Comparison of ENCODE assay signal across 8 mouse cellular contexts in genomic region chr1:171113873-171114299, GRCm38 (mm10). TPM values are rescaled to one million over a fixed set of nuclear protein-coding genes. Genes with fewer than 3 reads are reported as not detected.
DNase-seq lines count a peak whose midpoint lies in the region; ATAC-seq and TF ChIP-seq lines count a peak whose summit lies in the region.

Gene Cfap126, plus strand, starts transcription at chr1:171113918.

- peak within 1 kb of the TSS; percentile 65 for H3K4me2 ChIP-seq in intestine, postnatal 0 days (replicated peaks; ENCODE audit: low read depth)
- peak within 1 kb of the TSS; percentile 66 for H3K4me2 ChIP-seq in midbrain, embryonic 11.5 days

- H3K27me3 ChIP-seq in intestine, postnatal 0 days (replicated peaks; ENCODE audit: control insufficient read depth, insufficient read depth, low read length) = no peaks in the 10 kb centered on the region
- no peaks in the 10 kb centered on the region for H3K27me3 ChIP-seq in limb, embryonic 10.5 days (ENCODE audit: low read depth, poor library complexity, severe bottlenecking)
- no peaks in the 10 kb centered on the region for H3K27me3 ChIP-seq in midbrain, embryonic 11.5 days (ENCODE audit: control insufficient read depth, insufficient read depth, low read length)

- no peaks in the 10 kb centered on the region for H3K36me3 ChIP-seq in intestine, postnatal 0 days (ENCODE audit: control insufficient read depth, insufficient read depth)
- H3K36me3 ChIP-seq in limb, embryonic 10.5 days = no peaks in the 10 kb centered on the region
- no peaks in the 10 kb centered on the region for H3K36me3 ChIP-seq in midbrain, embryonic 11.5 days (ENCODE audit: control insufficient read depth, insufficient read depth, low read length)

- under 1% methylated on average over 23 of the region's 24 CpGs for whole genome bisulfite sequencing in intestine, postnatal 0 days
- WGBS in limb, embryonic 10.5 days = 1% methylated on average over 24 of the region's 24 CpGs
- WGBS in midbrain, embryonic 11.5 days = 0% methylated on average over 24 of the region's 24 CpGs

- H3K27ac ChIP-seq in intestine, postnatal 0 days (ENCODE audit: low read depth, low read length) = peak within 1 kb of the TSS; percentile 74
- peak within 1 kb of the TSS; percentile 84 for H3K27ac ChIP-seq in limb, embryonic 10.5 days
- peak within 1 kb of the TSS; percentile 28 for H3K27ac ChIP-seq in midbrain, embryonic 11.5 days (ENCODE audit: low read depth, low read length)

- H3K4me3 ChIP-seq in intestine, postnatal 0 days (ENCODE audit: low read depth, low read length) = peak within 1 kb of the TSS; percentile 41
- peak within 1 kb of the TSS; percentile 62 for H3K4me3 ChIP-seq in limb, embryonic 10.5 days
- peak within 1 kb of the TSS; percentile 40 for H3K4me3 ChIP-seq in midbrain, embryonic 11.5 days (ENCODE audit: low read depth, low read length)

- no peak for TF ChIP-seq CTCF in intestine, postnatal 0 days (IDR thresholded peaks at IDR 0.05; ENCODE audit: low read depth)

- peak; percentile 96 for DNase-seq in adrenal gland, adult 2 months
- peak; percentile 85 for DNase-seq in embryo, embryonic 9.5 days (ENCODE audit: extremely low spot score)
- DNase-seq in limb, embryonic 10.5 days (ENCODE audit: low spot score) = peak; percentile 77
- DNase-seq in midbrain, embryonic 11.5 days (ENCODE audit: low spot score, missing footprints) = peak; percentile 94
- peak; percentile 93 for DNase-seq in skeletal muscle tissue, adult 2 months (ENCODE audit: low read depth, low spot score)
- DNase-seq in yolk sac, embryonic 10.5 days (ENCODE audit: low spot score) = peak; percentile 88

- no peaks in the 10 kb centered on the region for H3K4me1 ChIP-seq in intestine, postnatal 0 days (replicated peaks; ENCODE audit: control insufficient read depth, insufficient read depth, low read length)
- peaks cover 16% of the 10 kb centered on the region for H3K4me1 ChIP-seq in limb, embryonic 10.5 days
- H3K4me1 ChIP-seq in midbrain, embryonic 11.5 days (ENCODE audit: control insufficient read depth, insufficient read depth, low read length) = peaks cover 13% of the 10 kb centered on the region

- peak within 1 kb of the TSS; percentile 31; the same call in 1 of the 2 replicates for H3K9ac ChIP-seq in intestine, postnatal 0 days (ENCODE audit: low read depth, low read length)
- peak within 1 kb of the TSS; percentile 74 for H3K9ac ChIP-seq in midbrain, embryonic 11.5 days (ENCODE audit: low read length)

- no peaks in the 10 kb centered on the region for H3K9me3 ChIP-seq in intestine, postnatal 0 days (ENCODE audit: control insufficient read depth)
- H3K9me3 ChIP-seq in limb, embryonic 10.5 days (replicated peaks) = no peaks in the 10 kb centered on the region
- no peaks in the 10 kb centered on the region for H3K9me3 ChIP-seq in midbrain, embryonic 11.5 days (ENCODE audit: control insufficient read depth, low read length)

- ATAC-seq in granulocyte monocyte progenitor cell, adult 5-6 weeks (replicated peaks; ENCODE audit: poor library complexity, severe bottlenecking) = peak; percentile 77
- ATAC-seq in intestine, postnatal 0 days = peak; percentile 69
- ATAC-seq in midbrain, embryonic 11.5 days (ENCODE audit: low FRiP score) = peak; percentile 54

RNA-seq across cellular contexts. Expression of gene Cfap126, which starts in this region (rescaled TPM):
- 1 to 10 TPM; 2.7 to 3.1 TPM for total RNA-seq in adrenal gland, adult 2 months (2021)
- polyA plus RNA-seq in adrenal gland, adult 2 months (2012; rRNA removed) = 2.2 and 3.1 TPM in 2 replicates
- total RNA-seq in granulocyte monocyte progenitor cell, adult 5-6 weeks (2014; fragmentation: Nextera tagmentation) = 1.7 and 3.8 TPM in 2 replicates
- 0.47 and 1.5 TPM in 2 replicates for total RNA-seq in granulocyte monocyte progenitor cell, adult 5-6 weeks (2017)
- 1.9 and 2.9 TPM in 2 replicates for polyA plus RNA-seq in intestine, postnatal 0 days (2015; fragmentation: Nextera tagmentation; extraction: Ambion mirVana)
- 1.0 and 1.1 TPM in 2 replicates for polyA plus RNA-seq in limb, embryonic 10.5 days (2016; fragmentation: Nextera tagmentation; extraction: Ambion mirVana)
- polyA plus RNA-seq in midbrain, embryonic 11.5 days (2014; fragmentation: Nextera tagmentation; extraction: Ambion mirVana) = 1.7 and 2.4 TPM in 2 replicates

Comparison
In these comparisons a context has a peak if more than half of its experiments do, and no peak if none do; other contexts are left out.
1. Peak in every context shown above with its lines: DNase-seq, ATAC-seq, H3K4me3 ChIP-seq and H3K27ac ChIP-seq.
2. H3K27ac ChIP-seq: peak in every context shown above with its lines; median percentile 84 in limb, embryonic 10.5 days; 74 in intestine, postnatal 0 days; 28 in midbrain, embryonic 11.5 days.